Mouse (Mus musculus) liver, embryonic 14.5 days (tissue): ENCODE results near the gene Casq1. TPM values are rescaled to one million over a fixed set of nuclear protein-coding genes. Genes with fewer than 3 reads are reported as not detected.

Experiments used
- ATAC-seq: fragments of 200-750 bp; cut with Nextera tagmentation; 2 replicates; pipeline ENCODE4 v1.8.0; 2017; ENCODE audit warnings: moderate number of reproducible peaks, mild to moderate bottlenecking, moderate library complexity; ENCODE audit not compliant: insufficient read depth
- DNase-seq, 3 experiments: peaks; one replicate each; pipeline ENCODE4 v3.0.0-alpha.2; 2012 to 2013; ENCODE audit warnings: low read depth in 3 of 3, low spot score in 3 of 3
- H3K27ac ChIP-seq: fragments of 300-500 bp; sonication (generic); 2 replicates; pipeline ENCODE4 v1.5.1; 2014; ENCODE audit warnings: moderate library complexity, mild to moderate bottlenecking, control low read depth, inconsistent platforms
- H3K27me3 ChIP-seq: fragments of 300-500 bp; sonication (generic); 2 replicates; pipeline ENCODE4 v1.6.1; 2014; ENCODE audit warnings: mild to moderate bottlenecking, low read length, moderate library complexity; ENCODE audit not compliant: control insufficient read depth, insufficient read depth
- H3K36me3 ChIP-seq: fragments of 300-500 bp; sonication (generic); replicated peaks from 2 replicates; pipeline ENCODE4 v1.6.1; 2014; ENCODE audit warnings: low read depth; ENCODE audit not compliant: control insufficient read depth, insufficient read depth
- H3K4me1 ChIP-seq, 2 experiments: fragments of 200-500 bp in 1 of 2; fragments of 300-500 bp in 1 of 2; sonication (generic) in 1 of 2; replicated peaks; 2 replicates each; pipeline ENCODE4 v1.6.1; 2012 to 2014; ENCODE audit warnings: antibody characterized with exemption in 1 of 2, inconsistent platforms in 1 of 2, low read length in 1 of 2; ENCODE audit not compliant: control insufficient read depth in 2 of 2, insufficient read depth in 2 of 2
- H3K4me2 ChIP-seq: fragments of 300-500 bp; sonication (generic); 2 replicates; pipeline ENCODE4 v1.6.1; 2014; ENCODE audit warnings: low read depth, mild to moderate bottlenecking, control low read depth, moderate library complexity
- H3K4me3 ChIP-seq, 2 experiments: fragments of 200-500 bp in 1 of 2; fragments of 300-500 bp in 1 of 2; sonication (generic) in 1 of 2; 2 replicates each; pipeline ENCODE4 v1.5.1; 2012 to 2014; ENCODE audit warnings: low read depth in 2 of 2, low read length in 2 of 2, mild to moderate bottlenecking in 2 of 2, control low read depth in 1 of 2, inconsistent platforms in 1 of 2, moderate library complexity in 1 of 2; ENCODE audit not compliant: insufficient read depth in 1 of 2
- H3K9ac ChIP-seq: fragments of 300-500 bp; sonication (generic); replicated peaks from 2 replicates; pipeline ENCODE4 v1.6.1; 2014; ENCODE audit warnings: mild to moderate bottlenecking, control low read depth, moderate library complexity
- H3K9me3 ChIP-seq: fragments of 300-500 bp; sonication (generic); 2 replicates; pipeline ENCODE4 v1.6.1; 2016; ENCODE audit warnings: low read length, mixed read lengths; ENCODE audit not compliant: control insufficient read depth
- CTCF ChIP-seq: IDR thresholded peaks from 2 replicates; pipeline ENCODE4 v1.5.1; 2016; ENCODE audit warnings: antibody characterized with exemption, low read depth, control low read depth
- EP300 ChIP-seq: IDR thresholded peaks from 2 replicates; pipeline ENCODE4 v1.6.1; 2016; ENCODE audit warnings: antibody characterized with exemption, low read depth
- WGBS: fragments of 180-500 bp; shearing (Covaris S2); extraction: QIAGEN DNeasy Blood & Tissue Kit; methylation state at CpG from one replicate; pipeline ENCODE4 v1.1.7; 2014; ENCODE audit not compliant: insufficient replicate concordance; 5-methylcytosine and 5-hydroxymethylcytosine counted together
- polyA plus RNA-seq, 2 experiments: library from polyadenylated mRNA; depleted of rRNA in 1 of 2; stranded (reverse) in 1 of 2; unstranded in 1 of 2; fragments of >200 nt; fragmentation: Nextera tagmentation in 1 of 2; extraction: Ambion mirVana in 1 of 2; gene quantifications; 2 replicates each; pipeline versions ENCODE4 v1.2.1 to v1.2.3; 2012 to 2014

Casq1 gene
- polyA plus RNA-seq, 2 experiments, result 0.09 to 0.22 TPM

- peaks cover 2 to 15% of the 10 kb centered on the region in 2 experiments; a peak in 2 of 4 replicates for H3K4me1 ChIP-seq
- TF ChIP-seq CTCF (no peak), EP300 (no peak)
- DNase-seq, result no peak
- no peaks in the 10 kb centered on the region for H3K9me3 ChIP-seq
- H3K9ac ChIP-seq, result no peak overlapping the region
- H3K4me3 ChIP-seq, result no peak overlapping the region; a peak in 1 of 4 replicates
- H3K4me2 ChIP-seq, result peak overlapping the region; percentile 63
- peaks cover 3% of the 10 kb centered on the region; the same call in 1 of the 2 replicates for H3K36me3 ChIP-seq
- ATAC-seq, result no peak
- 61% methylated on average over 15 of the region's 15 CpGs for WGBS
- H3K27ac ChIP-seq, result no peak overlapping the region
- no peaks in the 10 kb centered on the region for H3K27me3 ChIP-seq
These were observed 14.6 kb downstream of the Casq1 start for GRCm38 (mm10) chr1:172204814-172205740.

GRCm38 (mm10) chr1:172204033-172204813 lies 15.4 kb downstream of the Casq1 start:
- no peak for TF ChIP-seq CTCF
- no peak for TF ChIP-seq EP300
- DNase-seq, result no peak
- ATAC-seq, result no peak
- 46% methylated on average over 9 of the region's 9 CpGs for WGBS
- Histone ChIP-seq H3K27ac (no peak overlapping the region), H3K36me3 (peaks cover 6% of the 10 kb centered on the region), H3K9ac (no peak overlapping the region), H3K27me3 (no peaks in the 10 kb centered on the region), H3K4me2 (no peak overlapping the region), H3K9me3 (no peaks in the 10 kb centered on the region), H3K4me3 (no peak overlapping the region), H3K4me1 (peaks cover 2 to 15% of the 10 kb centered on the region in 2 experiments; a peak in 2 of 4 replicates)

- 27% methylated on average over 4 of the region's 4 CpGs for WGBS
- Histone ChIP-seq H3K4me2 (no peak overlapping the region), H3K9me3 (no peaks in the 10 kb centered on the region), H3K27ac (no peak overlapping the region), H3K9ac (no peak overlapping the region), H3K4me1 (peaks cover 2 to 15% of the 10 kb centered on the region in 2 experiments; a peak in 2 of 4 replicates), H3K4me3 (no peak overlapping the region), H3K27me3 (no peaks in the 10 kb centered on the region), H3K36me3 (peaks cover 9% of the 10 kb centered on the region)
- no peak for DNase-seq
- no peak for ATAC-seq
- no peak for TF ChIP-seq EP300
These were observed 16.1 kb downstream of the Casq1 start for GRCm38 (mm10) chr1:172203566-172203965.

- no peak overlapping the region for H3K4me2 ChIP-seq
- ATAC-seq (no peak), DNase-seq (no peak)
- H3K9ac ChIP-seq, result no peak overlapping the region
- peaks cover 14% of the 10 kb centered on the region for H3K36me3 ChIP-seq
- H3K27me3 ChIP-seq, result no peaks in the 10 kb centered on the region
- H3K4me1 ChIP-seq, result peaks cover 2 to 15% of the 10 kb centered on the region in 2 experiments; a peak in 2 of 4 replicates
- no peaks in the 10 kb centered on the region for H3K9me3 ChIP-seq
- 52% methylated on average over 2 of the region's 2 CpGs for WGBS
- TF ChIP-seq EP300 (no peak), CTCF (no peak)
- no peak overlapping the region for H3K27ac ChIP-seq
- H3K4me3 ChIP-seq, result no peak overlapping the region
These were observed 16.7 kb downstream of the Casq1 start for GRCm38 (mm10) chr1:172202894-172203522.
